Mouse (Mus musculus) lung, postnatal 10 days (tissue): Measurements from ENCODE around the gene Lhx2.

Experiments used
- DNase-seq: peaks from one replicate; pipeline ENCODE4 v3.0.0; 2021

The Lhx2 gene

DNA sequence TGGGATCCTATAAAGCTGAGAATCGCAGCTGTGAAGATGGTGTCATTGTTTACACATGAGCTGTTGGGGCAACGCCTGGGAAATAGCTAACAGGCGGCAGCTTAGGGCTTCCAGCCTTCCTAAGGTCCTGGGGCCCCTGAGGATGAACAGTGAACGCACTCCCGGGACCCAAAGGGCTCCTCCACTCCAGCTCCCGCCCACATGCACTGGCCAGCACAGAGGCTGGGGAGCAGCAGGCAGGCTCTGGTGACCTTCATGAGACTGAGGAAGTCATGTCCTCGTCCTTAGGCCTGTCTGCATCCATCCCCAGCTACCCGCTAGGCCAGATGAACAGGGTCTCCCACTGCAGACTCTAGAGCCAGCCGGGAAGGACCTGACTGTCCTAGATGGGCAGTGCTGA, 27.9 kb downstream of the Lhx2 start:
- no peak for DNase-seq

DNA sequence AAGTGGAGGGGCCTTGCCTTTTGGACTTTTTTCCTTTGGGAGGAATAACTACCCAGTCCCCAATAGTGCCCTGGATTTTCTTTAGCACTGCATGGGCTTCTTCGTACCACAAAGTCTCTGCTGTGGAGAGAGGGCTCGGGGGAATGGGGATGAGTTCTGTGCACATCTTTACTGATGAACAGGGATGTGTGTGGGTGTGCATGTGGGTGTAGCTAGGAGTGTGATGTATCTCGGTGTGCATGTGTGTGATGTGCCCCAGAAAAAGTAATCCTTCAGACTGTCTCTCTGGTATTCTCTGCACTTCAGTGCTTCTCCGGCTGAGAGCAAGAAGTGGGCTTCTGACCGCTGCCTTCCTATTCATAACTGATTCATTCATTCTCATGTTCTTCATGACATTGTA, 28.8 kb downstream of the Lhx2 start:
- no peak for DNase-seq

DNA sequence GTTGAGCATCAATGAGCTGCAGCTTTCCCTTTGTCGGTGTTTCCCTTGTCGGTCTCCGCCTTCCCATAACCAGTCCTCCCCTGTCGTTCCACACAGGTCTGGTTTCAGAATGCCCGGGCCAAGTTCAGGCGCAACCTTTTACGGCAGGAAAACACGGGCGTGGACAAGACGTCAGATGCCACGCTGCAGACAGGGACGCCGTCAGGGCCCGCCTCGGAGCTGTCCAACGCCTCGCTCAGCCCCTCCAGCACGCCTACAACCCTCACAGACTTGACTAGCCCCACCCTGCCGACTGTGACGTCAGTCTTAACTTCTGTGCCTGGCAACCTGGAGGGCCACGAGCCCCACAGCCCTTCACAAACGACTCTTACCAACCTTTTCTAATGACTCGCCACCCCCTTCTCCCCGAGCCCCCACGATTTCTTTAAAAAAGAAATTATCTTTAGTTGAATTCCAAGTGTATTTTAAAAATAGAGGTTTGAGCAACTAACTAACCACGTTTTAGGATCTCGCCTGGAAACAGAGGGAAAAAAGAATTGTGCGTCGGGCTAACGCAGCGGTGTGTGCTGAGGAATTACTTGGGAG, 29.8 kb downstream of the Lhx2 start:
- DNase-seq: peak; percentile 71

DNA sequence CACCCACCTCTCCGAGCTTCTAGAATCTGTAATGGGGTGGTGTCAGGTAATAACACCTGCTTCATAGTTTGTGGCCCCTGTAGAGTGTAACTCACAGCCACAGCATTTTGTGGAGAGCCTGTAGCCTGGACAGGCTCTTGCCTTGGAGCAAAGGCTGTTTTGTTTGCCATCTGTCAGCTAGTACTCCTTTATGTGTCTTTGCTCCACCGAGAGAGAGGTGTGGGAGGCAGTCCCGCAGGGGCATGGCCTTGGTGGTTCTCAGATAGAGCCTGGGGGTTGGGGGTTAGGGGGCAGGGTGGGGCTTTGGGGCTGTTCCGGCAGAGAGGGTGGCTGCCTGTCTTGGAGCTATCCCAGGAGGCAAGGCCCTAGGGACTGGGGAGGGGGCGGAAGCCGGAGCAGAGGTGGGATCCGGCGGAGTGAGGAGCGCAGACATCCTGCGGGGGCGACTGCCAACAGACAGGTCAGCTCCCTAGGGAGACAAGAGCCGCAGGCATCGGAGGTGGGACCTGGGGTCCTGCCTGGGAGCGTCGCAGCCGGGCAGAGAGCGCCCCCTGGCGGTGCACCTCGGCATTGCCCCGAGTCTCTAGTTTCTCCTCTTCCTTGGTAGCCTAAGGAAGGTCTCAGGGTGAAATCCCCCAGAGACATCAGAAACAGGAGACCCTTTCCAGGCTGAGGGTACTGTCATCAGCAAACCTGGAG, 36.7 kb downstream of the Lhx2 start:
- DNase-seq: peak; percentile 57

DNA sequence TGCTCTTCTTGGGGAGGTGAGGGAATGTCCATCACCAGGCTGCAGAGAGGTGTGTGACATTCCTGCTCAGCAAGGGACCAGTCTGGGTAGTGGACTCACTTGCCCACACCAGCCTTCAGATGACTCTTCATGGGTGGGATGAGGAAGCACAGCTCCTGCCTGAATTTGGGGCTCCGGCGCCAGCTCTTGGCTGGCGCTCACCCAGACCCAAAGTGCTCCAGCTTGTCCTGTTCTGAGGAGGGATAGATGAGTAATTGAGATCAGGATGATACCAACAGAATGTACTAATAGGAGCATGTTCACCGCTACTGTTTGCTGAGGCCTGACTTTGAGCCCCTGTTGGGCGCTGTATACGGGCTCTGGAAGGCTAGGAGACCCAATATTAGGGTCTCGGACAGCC, 38.2 kb downstream of the Lhx2 start:
- DNase-seq: no peak

DNA sequence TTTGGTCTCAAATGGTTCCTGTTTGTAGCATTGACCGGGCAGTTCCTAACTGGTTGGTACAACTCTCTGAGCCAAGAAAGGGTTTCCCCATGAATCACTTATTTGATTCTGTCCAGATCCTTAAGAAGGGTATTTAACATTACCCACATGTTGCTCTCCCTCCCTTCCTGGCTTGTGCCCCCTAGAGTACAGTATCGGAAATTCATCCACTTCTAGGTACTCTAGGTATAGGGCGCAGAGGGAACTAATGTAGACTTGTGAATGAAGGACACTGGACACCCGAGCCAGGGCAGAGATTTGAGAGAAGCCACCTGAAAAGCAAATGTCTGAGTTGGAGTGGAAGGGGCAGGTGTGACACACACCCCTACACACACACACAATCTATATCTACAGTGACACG, 39.3 kb downstream of the Lhx2 start:
- peak; percentile 38 for DNase-seq

DNA sequence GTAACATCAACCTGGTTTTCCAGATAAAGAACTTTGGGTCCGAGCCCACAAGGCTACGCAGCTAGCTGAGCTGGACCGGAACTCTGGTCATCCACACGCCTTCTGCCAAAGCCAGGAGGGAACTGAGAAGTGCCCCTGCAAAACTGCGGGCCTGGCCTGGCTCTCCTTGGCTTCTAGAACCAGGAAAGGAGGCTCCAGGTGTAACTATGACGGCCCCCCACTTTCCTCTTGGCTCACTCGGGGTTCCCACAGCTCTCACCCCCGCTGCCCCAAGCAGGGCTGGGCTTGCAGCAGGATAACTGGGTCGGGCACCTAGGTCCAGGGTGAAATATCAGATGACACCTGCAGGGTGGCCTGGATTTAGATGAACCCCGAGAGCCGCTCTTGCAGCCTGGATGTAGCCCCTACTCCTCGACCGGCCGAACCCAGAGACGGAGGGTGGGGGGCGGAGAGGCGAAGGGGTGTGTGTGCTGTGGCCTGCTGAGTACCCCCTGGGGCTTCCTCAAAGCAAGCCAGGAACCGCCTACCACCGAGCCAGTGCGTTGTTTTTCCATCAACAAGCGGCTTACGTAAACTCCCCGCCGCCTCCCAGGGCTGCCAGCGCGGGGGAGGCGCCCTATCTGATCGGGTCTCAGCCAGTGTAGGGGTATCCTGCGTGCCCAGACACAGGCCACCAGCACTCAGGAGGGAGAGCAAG, 39.9 kb downstream of the Lhx2 start:
- no peak for DNase-seq

DNA sequence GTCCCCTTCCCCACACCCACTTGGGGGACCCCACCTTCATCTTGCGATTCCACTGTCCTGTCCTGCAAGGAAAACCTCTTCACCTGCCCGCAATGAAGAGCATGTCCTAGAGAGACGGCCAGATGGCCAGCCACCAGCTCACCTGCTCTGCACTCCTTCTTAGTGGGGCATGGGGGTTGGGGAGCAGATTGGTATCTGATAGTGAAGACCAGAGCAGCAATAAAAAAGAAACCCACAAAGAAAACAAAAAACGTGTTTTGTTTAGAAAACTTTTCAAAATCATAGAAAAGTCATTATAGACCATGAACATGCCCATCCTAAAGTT, 40.4 kb downstream of the Lhx2 start:
- no peak for DNase-seq

DNA sequence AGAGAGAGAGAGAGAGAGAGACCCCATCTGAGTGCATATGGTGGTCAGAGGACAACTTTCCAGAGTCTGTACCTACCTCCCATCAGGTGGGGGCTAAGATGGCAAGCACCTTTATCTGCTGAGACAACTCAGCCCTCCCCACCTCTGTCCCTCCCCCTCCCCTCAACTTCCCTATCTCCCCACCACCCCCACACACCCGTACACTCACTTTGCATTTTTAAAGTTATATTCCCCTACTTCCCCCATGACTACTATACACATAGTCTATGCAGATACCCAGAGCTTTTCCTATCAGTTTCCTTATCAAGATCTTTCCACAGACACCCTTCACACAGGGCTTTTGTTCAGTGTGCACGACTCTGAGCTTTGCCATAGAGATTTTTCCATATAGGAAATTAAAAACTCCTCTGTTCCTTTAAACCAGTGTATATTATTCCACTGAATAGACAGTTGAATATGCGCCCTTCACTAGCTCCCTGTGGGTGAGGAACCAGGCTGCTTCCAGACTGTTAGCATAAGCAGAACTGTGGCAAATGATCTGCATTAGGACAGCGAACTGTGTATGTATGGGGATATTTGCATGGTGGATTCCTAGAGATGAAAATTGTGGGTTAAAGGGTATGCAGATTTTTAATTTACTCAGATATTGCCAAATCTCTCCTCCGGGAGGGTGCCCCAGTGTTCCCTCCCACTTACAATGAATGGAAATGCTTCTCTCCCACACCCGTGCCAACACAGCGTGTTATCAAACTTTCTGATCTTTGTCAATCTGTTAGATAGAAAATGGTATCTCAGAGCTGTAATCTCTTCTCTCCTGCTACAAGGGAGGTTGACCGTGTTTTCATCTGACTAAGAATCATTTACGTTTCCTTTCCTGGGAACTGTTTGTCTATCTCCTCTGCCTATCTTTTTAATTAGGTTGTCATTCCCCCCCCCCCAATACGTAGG, 41.3 kb downstream of the Lhx2 start:
- no peak for DNase-seq

DNA sequence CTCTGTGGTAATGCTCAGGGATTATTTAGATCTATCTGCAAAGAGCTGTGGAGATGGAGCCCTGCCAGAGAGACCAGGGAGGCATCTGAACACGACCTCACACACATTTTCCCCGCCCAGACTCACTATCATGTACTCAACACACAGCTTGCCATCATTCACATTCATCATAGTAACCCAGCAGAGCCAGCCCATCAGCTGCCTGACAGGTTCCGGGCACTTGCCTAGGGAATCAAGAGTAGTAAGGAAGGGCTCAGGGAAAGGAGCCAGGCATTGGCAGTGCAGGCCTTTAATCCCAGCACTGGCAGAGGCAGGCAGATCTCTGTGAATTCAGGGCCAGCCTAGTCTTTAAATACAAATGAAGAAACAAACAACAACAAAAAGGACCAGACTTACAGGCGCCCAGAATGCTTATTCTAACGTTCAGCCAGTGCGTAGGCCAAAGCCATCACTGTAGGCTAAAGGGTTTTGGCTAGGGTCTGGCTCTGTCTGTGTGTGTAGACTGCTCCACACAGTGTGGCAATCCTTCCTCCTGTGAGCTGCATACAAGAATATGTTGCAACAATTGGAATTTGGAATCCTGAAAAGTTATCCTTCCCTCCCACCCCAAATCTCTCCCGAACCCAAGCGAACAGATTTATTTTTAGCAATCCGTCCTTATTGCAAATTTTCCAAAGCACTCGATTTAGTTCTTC, 48.6 kb downstream of the Lhx2 start:
- DNase-seq: no peak

DNA sequence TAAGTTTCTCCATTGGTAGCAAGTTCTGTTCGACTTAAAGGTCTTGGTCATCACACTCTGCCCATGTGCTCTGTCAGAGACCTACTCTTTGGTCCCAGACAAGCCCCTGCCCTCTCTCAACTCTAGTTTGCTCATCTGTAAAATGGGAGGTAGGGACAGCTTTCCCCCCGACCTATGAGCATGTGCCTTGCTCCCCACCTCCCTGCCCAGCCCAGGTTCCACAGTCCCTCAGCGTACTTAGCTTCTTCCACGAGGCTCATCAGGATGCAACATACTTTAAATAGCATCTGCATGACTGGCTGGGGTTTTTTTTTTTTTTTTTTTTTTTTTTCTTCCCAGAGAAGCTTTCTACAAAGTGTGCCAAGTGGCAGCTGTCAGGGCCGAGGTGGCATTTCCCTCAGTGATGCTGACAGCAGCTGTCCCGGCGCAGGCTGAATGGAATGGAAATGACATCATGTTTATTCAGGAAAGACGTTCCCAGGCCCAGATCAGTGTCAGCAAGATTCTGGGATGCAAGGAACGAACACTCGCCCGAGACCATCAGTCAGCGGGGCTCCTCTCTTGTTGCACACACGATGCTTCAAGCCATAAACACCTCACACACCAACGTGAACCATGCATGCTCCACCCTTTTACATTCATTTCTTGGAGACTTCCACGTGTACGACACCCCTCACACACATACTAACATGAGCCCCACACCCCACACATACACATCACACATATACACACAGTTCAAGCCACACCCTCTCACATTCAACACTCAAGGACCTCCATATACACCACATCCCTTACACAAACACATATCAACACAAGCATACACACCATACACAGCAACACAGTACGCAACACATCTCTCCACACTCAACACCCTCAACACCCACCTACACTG, 56.1 kb downstream of the Lhx2 start:
- DNase-seq: peak; percentile 72

DNA sequence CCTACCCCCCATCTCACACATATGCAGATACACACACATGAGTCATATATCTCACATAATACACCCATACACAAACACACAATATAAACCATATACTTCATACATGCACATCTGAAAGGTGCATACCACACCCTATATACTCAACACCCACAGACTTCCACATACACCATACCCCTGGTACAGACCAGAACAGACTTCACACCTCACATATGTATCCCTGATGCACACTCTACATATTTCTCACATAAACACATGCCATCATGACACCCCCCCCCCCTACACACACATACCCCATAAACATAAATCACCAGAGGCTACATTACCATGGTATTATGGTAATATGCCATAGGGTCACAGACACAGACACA, 56.8 kb downstream of the Lhx2 start:
- DNase-seq: no peak

DNA sequence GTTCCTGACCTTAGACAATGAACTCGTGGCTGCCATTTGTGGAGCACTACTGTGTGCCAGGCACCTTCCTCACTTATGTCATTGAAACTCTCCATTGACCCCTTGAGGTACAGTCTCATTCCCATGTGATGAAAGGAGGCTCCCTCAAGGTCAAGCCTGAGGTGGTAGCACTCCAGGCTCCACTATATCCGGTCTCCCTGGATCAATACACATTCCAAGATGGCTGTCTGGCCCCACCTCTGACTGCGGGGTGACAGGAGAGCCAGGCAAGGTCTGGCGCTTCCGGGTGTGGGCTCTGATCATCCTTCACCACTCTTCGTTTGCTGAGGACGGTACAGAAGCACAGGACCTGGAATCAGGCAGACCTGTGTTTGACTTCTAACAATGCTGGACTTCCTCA, 58.2 kb downstream of the Lhx2 start:
- no peak for DNase-seq

DNA sequence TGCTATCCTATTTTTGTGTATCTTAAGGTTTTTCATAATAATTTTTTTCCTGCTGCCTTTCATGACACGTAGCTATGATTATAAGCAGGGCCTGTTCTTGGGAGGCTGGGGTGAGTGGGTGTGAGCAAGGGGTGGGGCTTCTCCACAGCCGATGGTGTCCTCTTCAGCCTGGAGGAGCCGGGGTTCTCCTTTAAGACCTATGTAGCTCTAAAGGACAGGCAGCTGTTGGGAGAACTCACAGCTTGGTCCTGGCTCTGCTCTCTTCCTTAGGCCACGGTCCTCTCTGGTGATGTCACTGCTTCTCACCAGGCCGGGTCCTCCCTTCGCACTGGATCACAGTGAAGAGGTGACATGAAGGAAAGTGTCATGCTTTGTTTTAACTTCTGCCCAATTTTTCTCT, 58.8 kb downstream of the Lhx2 start:
- no peak for DNase-seq

DNA sequence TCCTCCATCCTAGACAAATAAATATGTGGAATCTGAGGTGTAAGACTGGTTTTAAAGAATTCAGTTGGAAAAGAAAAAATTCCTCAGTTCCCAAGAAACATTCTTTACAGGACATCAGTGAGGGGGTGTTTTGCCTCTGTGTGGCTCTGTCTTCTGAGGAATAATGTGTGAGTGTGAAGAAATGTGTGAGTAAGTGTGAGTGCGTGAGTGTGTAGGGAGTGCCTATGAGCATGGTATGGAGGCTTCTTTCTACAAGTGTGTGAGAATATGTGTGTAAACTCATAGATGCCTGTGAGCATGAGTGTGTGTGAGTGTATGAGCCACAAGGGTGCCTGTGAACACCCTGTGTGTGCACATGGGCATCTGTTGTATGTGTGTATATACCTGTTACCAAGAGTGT, 63.5 kb downstream of the Lhx2 start:
- DNase-seq: no peak

DNA sequence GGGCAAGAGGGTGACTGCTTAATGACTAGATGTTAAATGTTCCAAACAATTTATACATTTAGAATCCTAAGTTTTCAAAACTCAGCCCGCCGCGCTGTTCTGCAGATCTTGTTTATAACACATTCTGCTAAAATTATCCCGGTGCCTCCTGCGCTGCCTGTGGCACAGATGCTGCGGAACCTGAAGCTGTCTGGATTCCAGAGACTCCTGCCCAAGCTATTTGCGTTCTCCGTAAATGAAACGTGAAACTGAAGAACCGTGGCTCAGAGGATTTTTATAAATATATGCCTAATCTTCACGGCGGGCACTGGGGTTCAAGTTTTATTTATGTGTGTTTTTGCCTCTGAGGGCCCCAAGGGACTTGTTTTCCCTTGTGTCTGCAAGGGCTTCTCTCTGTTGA, 64.2 kb downstream of the Lhx2 start:
- DNase-seq: no peak

DNA sequence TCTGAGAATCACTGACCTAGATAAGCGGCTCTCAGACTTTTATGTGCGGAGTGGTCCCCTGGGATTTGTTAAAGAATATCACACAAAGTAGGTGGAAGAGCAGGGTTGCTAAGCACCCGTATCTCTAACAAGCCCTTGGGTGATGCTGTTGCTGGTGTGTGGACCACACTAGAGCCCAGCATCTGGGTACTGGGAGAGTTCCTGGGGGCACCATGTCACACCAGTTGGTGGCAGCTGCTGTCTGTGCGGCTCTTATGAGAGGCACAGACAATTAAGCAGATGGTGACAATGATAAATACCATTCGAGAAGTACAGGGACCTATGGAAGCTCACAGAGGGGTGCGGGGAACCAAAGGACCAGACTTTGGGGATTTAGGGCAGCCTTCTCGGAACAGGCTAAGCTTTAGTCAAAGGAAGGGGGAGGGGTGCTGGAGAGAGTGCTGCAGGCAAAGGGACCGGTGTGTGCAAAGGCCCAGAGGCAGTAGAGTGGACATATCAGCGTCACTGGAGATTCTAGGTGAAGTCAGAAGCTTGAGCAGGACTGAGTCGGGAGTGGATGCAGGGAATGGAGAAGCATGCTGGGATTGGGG, 65.0 kb downstream of the Lhx2 start:
- DNase-seq: no peak

DNA sequence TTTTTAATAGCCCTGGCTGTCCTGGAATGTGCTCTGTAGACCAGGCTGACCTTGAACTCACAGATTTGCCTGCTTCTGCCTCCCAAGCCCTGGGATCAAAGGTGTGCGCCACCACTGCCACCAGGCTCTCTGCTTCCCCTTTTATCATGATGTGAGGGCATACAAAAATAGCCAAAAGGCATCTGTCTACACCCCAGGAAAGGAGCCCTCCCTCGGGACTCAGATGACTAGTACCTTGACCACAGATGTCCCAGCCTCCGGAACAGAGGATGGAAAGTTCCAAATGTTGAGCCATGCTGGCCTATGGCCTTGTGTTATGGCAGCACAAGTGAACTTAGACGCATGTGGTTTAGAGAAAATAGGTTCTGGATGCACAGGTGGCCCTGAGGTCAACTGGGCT, 66.3 kb downstream of the Lhx2 start:
- no peak for DNase-seq

DNA sequence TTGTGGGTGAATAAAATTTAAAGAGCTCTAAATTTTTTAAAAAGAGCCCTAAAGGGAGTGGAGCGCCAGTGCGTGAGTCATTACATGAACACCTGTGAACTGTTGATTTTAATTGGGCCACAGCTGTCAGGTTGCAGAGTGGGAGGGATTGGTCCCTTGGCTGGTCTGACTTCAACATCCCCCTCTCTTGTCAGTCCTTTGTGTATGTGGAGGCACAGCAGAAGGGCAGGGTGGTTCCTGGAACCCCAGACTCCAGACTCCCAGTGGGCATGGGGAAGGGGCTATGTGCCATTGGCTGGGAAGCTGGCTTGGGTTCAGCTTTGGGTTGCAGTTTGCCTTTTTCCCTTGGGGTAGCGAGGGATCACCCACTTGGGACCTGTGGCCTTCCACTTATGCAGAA, 70.2 kb downstream of the Lhx2 start:
- DNase-seq: no peak

DNA sequence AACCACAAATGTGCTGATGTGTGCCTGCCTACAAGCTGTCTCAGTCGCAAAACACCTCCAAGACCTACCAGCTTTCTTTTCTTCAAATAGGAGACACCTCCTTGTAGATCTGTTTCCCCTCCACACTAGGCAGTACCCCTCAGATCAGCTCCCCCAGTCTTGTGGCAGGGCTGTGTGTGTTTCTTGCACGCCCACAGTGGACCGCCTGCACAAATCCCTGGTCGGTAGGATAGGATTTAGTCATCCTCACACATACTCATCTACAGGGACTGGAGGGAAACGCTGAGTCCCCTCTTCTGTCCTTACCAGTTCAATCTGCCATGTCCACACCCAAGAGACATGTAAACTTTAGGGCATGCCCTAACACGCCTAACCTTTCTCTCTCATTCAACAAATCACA, 71.1 kb downstream of the Lhx2 start:
- no peak for DNase-seq

DNA sequence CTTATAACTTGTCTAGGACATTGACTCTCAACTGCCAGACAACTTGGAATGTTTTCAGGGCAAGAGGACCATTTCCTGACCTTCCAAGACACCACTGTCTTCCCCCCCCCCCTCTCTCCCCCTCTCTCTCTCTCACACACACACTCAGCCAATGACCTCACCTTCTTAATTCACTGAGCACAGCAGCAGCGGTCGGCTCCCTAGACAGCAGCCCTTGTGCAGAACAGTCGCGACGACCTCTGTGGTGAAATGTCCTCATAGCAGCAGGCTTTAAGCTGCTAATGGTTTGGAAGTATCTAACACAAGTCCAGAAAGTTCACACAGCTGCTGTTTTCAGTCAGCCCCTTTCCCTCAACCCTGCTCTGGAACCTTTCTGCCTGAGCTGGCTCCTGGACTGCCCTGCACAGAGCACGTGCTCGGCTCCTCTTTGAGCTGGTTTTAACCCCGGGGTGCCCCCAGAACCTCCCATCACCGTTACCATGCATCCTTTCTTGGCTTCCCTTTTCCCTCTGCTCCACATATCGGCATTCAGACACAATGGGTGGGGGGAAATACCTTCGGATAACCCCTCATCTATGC, 73.6 kb downstream of the Lhx2 start:
- DNase-seq: no peak
